Mouse (Mus musculus): Measurements from ENCODE around the gene Jazf1. TPM values are rescaled to one million over a fixed set of nuclear protein-coding genes. Genes with fewer than 3 reads are reported as not detected.

Jazf1 gene
- total RNA-seq, 1 experiment: 1.2 TPM

- Histone ChIP-seq H3K4me3 (ENCODE audit: insufficient read depth in 1 of 2, low read depth in 1 of 2, low read length in 2 of 2, poor library complexity in 1 of 2, severe bottlenecking in 1 of 2) (no peak overlapping the region), H3K4me1 (ENCODE audit: control insufficient read depth in 2 of 2, insufficient read depth in 2 of 2, low read length in 2 of 2, poor library complexity in 1 of 2) (no peaks in the 10 kb centered on the region), H3K36me3 (ENCODE audit: control insufficient read depth, insufficient read depth, low read length, poor library complexity, severe bottlenecking) (peaks cover 2% of the 10 kb centered on the region), H3K9me3 (ENCODE audit: control insufficient read depth, insufficient read depth, low read depth, low read length) (no peaks in the 10 kb centered on the region), H3K9ac (ENCODE audit: insufficient read depth, low read depth, low read length, poor library complexity, severe bottlenecking) (no peak overlapping the region), H3K27ac (ENCODE audit: insufficient read depth, low read depth, low read length, poor library complexity, severe bottlenecking) (no peak overlapping the region)
- no peak for TF ChIP-seq ZNF384 (IDR thresholded peaks at IDR 0.05; ENCODE audit: low read depth, low read length)
- no peak for TF ChIP-seq CHD2 (IDR thresholded peaks at IDR 0.05; ENCODE audit: low read depth, low read length)
- no peak for TF ChIP-seq ZC3H11A (IDR thresholded peaks at IDR 0.05; ENCODE audit: borderline replicate concordance, low read depth, low read length)
- no peak for TF ChIP-seq MAFK (IDR thresholded peaks at IDR 0.05; ENCODE audit: insufficient read depth, low read depth, low read length)
- TF ChIP-seq HCFC1 (IDR thresholded peaks at IDR 0.05; ENCODE audit: borderline replicate concordance, insufficient read depth, low read length): no peak
- DNase-seq (ENCODE audit: low read depth, low spot score): no peak
- in situ Hi-C loops (cut with MboI; ENCODE audit: low sequenced_read_pairs in 2 of 2, unreplicated experiment in 2 of 2): no loop called here
Measured at GRCm38 (mm10) chr6:52775956-52776355, 292.5 kb downstream of the Jazf1 start.

DNA sequence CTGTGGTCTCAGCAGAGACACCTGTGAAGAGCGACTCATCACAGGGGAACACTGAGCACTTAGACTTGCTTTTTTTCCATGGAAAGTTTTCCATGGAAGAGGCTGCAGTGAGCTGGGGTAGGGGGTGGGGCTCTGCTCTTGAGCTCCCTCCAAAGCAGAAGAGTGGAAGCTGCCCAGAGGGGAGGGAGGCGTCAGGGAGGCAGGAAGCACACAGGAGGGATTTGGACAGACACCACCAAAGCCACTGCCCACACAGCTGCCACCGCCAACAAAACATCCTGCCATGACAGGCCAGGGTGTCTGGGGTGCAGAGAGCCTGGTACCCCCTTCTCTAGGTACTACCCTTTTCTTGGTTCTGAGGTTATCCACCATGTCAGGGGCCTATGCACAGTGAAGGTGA lies 293.1 kb downstream of the Jazf1 start:
- peaks cover 2% of the 10 kb centered on the region for H3K36me3 ChIP-seq (ENCODE audit: control insufficient read depth, insufficient read depth, low read length, poor library complexity, severe bottlenecking)
- no peak for DNase-seq (ENCODE audit: low read depth, low spot score)
- no peaks in the 10 kb centered on the region for H3K9me3 ChIP-seq (ENCODE audit: control insufficient read depth, insufficient read depth, low read depth, low read length)
- in situ Hi-C loops (cut with MboI; ENCODE audit: low sequenced_read_pairs in 2 of 2, unreplicated experiment in 2 of 2): no loop called here
- no peaks in the 10 kb centered on the region for H3K4me1 ChIP-seq (ENCODE audit: control insufficient read depth in 2 of 2, insufficient read depth in 2 of 2, low read length in 2 of 2, poor library complexity in 1 of 2)
- H3K9ac ChIP-seq (ENCODE audit: insufficient read depth, low read depth, low read length, poor library complexity, severe bottlenecking): no peak overlapping the region
- no peak for TF ChIP-seq ZNF384 (IDR thresholded peaks at IDR 0.05; ENCODE audit: low read depth, low read length)
- TF ChIP-seq CHD2 (IDR thresholded peaks at IDR 0.05; ENCODE audit: low read depth, low read length): no peak
- TF ChIP-seq MAFK (IDR thresholded peaks at IDR 0.05; ENCODE audit: insufficient read depth, low read depth, low read length): no peak
- TF ChIP-seq HCFC1 (IDR thresholded peaks at IDR 0.05; ENCODE audit: borderline replicate concordance, insufficient read depth, low read length): no peak
- no peak for TF ChIP-seq ZC3H11A (IDR thresholded peaks at IDR 0.05; ENCODE audit: borderline replicate concordance, low read depth, low read length)
- H3K4me3 ChIP-seq (ENCODE audit: insufficient read depth in 1 of 2, low read depth in 1 of 2, low read length in 2 of 2, poor library complexity in 1 of 2, severe bottlenecking in 1 of 2): no peak overlapping the region
- H3K27ac ChIP-seq (ENCODE audit: insufficient read depth, low read depth, low read length, poor library complexity, severe bottlenecking): no peak overlapping the region

- Histone ChIP-seq H3K9ac (ENCODE audit: insufficient read depth, low read depth, low read length, poor library complexity, severe bottlenecking) (no peak overlapping the region), H3K4me3 (ENCODE audit: insufficient read depth in 1 of 2, low read depth in 1 of 2, low read length in 2 of 2, poor library complexity in 1 of 2, severe bottlenecking in 1 of 2) (no peak overlapping the region), H3K9me3 (ENCODE audit: control insufficient read depth, insufficient read depth, low read depth, low read length) (no peaks in the 10 kb centered on the region), H3K27ac (ENCODE audit: insufficient read depth, low read depth, low read length, poor library complexity, severe bottlenecking) (no peak overlapping the region), H3K4me1 (ENCODE audit: control insufficient read depth in 2 of 2, insufficient read depth in 2 of 2, low read length in 2 of 2, poor library complexity in 1 of 2) (no peaks in the 10 kb centered on the region), H3K36me3 (ENCODE audit: control insufficient read depth, insufficient read depth, low read length, poor library complexity, severe bottlenecking) (peaks cover 5% of the 10 kb centered on the region)
- in situ Hi-C loops (cut with MboI; ENCODE audit: low sequenced_read_pairs in 2 of 2, unreplicated experiment in 2 of 2): no loop called here
- TF ChIP-seq CHD2 (IDR thresholded peaks at IDR 0.05; ENCODE audit: low read depth, low read length) (no peak), MAFK (IDR thresholded peaks at IDR 0.05; ENCODE audit: insufficient read depth, low read depth, low read length) (no peak), ZNF384 (IDR thresholded peaks at IDR 0.05; ENCODE audit: low read depth, low read length) (no peak), HCFC1 (IDR thresholded peaks at IDR 0.05; ENCODE audit: borderline replicate concordance, insufficient read depth, low read length) (no peak), ZC3H11A (IDR thresholded peaks at IDR 0.05; ENCODE audit: borderline replicate concordance, low read depth, low read length) (no peak)
- DNase-seq (ENCODE audit: low read depth, low spot score): no peak
Measured at GRCm38 (mm10) chr6:52773132-52773531, 295.3 kb downstream of the Jazf1 start.

GRCm38 (mm10) chr6:52770789-52771188 lies 297.6 kb downstream of the Jazf1 start:
- Histone ChIP-seq H3K9ac (ENCODE audit: insufficient read depth, low read depth, low read length, poor library complexity, severe bottlenecking) (no peak overlapping the region), H3K4me3 (ENCODE audit: insufficient read depth in 1 of 2, low read depth in 1 of 2, low read length in 2 of 2, poor library complexity in 1 of 2, severe bottlenecking in 1 of 2) (no peak overlapping the region), H3K4me1 (ENCODE audit: control insufficient read depth in 2 of 2, insufficient read depth in 2 of 2, low read length in 2 of 2, poor library complexity in 1 of 2) (no peaks in the 10 kb centered on the region), H3K27ac (ENCODE audit: insufficient read depth, low read depth, low read length, poor library complexity, severe bottlenecking) (no peak overlapping the region), H3K9me3 (ENCODE audit: control insufficient read depth, insufficient read depth, low read depth, low read length) (no peaks in the 10 kb centered on the region), H3K36me3 (ENCODE audit: control insufficient read depth, insufficient read depth, low read length, poor library complexity, severe bottlenecking) (peaks cover 16% of the 10 kb centered on the region)
- no peak for DNase-seq (ENCODE audit: low read depth, low spot score)
- in situ Hi-C loops (cut with MboI; ENCODE audit: low sequenced_read_pairs in 2 of 2, unreplicated experiment in 2 of 2): no loop called here
- no peak for TF ChIP-seq ZC3H11A (IDR thresholded peaks at IDR 0.05; ENCODE audit: borderline replicate concordance, low read depth, low read length)
- TF ChIP-seq CHD2 (IDR thresholded peaks at IDR 0.05; ENCODE audit: low read depth, low read length): no peak
- no peak for TF ChIP-seq ZNF384 (IDR thresholded peaks at IDR 0.05; ENCODE audit: low read depth, low read length)
- no peak for TF ChIP-seq MAFK (IDR thresholded peaks at IDR 0.05; ENCODE audit: insufficient read depth, low read depth, low read length)
- TF ChIP-seq HCFC1 (IDR thresholded peaks at IDR 0.05; ENCODE audit: borderline replicate concordance, insufficient read depth, low read length): no peak

DNA sequence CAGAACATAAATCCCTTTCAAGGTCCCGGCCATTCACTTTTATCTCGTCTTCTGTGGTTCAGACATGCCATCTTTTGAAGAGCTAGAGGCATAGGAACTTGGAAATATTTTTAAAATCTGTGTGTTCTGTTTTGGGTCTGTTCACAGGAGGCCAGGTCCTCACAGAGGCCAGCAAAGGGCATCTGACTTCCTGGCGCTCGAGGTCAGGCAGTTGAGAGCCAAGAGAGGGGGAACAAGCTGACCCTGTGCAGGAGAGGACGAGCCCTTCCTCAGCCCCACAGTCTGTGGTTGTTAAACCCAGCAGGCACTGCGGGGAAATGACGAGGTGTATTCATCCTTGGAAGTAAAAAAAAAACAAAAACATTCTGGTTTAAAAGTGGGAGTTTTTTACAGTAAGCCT lies 303.2 kb downstream of the Jazf1 start:
- no peak overlapping the region for H3K9ac ChIP-seq (ENCODE audit: insufficient read depth, low read depth, low read length, poor library complexity, severe bottlenecking)
- no peaks in the 10 kb centered on the region for H3K4me1 ChIP-seq (ENCODE audit: control insufficient read depth in 2 of 2, insufficient read depth in 2 of 2, low read length in 2 of 2, poor library complexity in 1 of 2)
- H3K27ac ChIP-seq (ENCODE audit: insufficient read depth, low read depth, low read length, poor library complexity, severe bottlenecking): no peak overlapping the region
- in situ Hi-C loops (cut with MboI; ENCODE audit: low sequenced_read_pairs in 2 of 2, unreplicated experiment in 2 of 2): no loop called here
- no peaks in the 10 kb centered on the region for H3K9me3 ChIP-seq (ENCODE audit: control insufficient read depth, insufficient read depth, low read depth, low read length)
- no peak overlapping the region for H3K4me3 ChIP-seq (ENCODE audit: insufficient read depth in 1 of 2, low read depth in 1 of 2, low read length in 2 of 2, poor library complexity in 1 of 2, severe bottlenecking in 1 of 2)
- no peak for DNase-seq (ENCODE audit: low read depth, low spot score)
- peaks cover 20% of the 10 kb centered on the region for H3K36me3 ChIP-seq (ENCODE audit: control insufficient read depth, insufficient read depth, low read length, poor library complexity, severe bottlenecking)
- TF ChIP-seq CHD2 (IDR thresholded peaks at IDR 0.05; ENCODE audit: low read depth, low read length) (no peak), MAFK (IDR thresholded peaks at IDR 0.05; ENCODE audit: insufficient read depth, low read depth, low read length) (no peak), ZC3H11A (IDR thresholded peaks at IDR 0.05; ENCODE audit: borderline replicate concordance, low read depth, low read length) (no peak), HCFC1 (IDR thresholded peaks at IDR 0.05; ENCODE audit: borderline replicate concordance, insufficient read depth, low read length) (no peak), ZNF384 (IDR thresholded peaks at IDR 0.05; ENCODE audit: low read depth, low read length) (no peak)
